Mouse (Mus musculus): Measurements from ENCODE around the gene Slc10a3. TPM values are rescaled to one million over a fixed set of nuclear protein-coding genes. Genes with fewer than 3 reads are reported as not detected.

Gene Slc10a3
- total RNA-seq, 2 experiments from 2014 or later: 2.3 to 2.5 TPM

Other genes with a start within 250 kb of the Slc10a3 start
- not detected for gene Opn1mw, start 245.9 kb downstream of the Slc10a3 start, total RNA-seq (2021)
- 10 to 100 TPM; 74.3 to 75.1 TPM for gene Mecp2, start 238.0 kb downstream of the Slc10a3 start, total RNA-seq (2021)
- not detected for gene Tex28, start 205.5 kb downstream of the Slc10a3 start, total RNA-seq (2021)
- gene Tktl1, start 196.1 kb downstream of the Slc10a3 start, total RNA-seq (2021): not detected
- 100 to 1,000 TPM; 210 to 252 TPM for gene Flna, start 123.5 kb downstream of the Slc10a3 start, total RNA-seq (2021)
- gene Emd, start 118.7 kb downstream of the Slc10a3 start, total RNA-seq (2021): 10 to 100 TPM; 36.0 to 44.7 TPM
- gene Rpl10, start 102.5 kb downstream of the Slc10a3 start, total RNA-seq (2021): 100 to 1,000 TPM; 203 to 222 TPM
- gene Taz, start 91.4 kb downstream of the Slc10a3 start, total RNA-seq (2021): 10 to 100 TPM; 54.6 to 54.7 TPM
- gene Dnase1l1, start 91.0 kb downstream of the Slc10a3 start, total RNA-seq (2021): 1 to 10 TPM; 2.8 to 3.5 TPM
- 100 to 1,000 TPM; 276 to 278 TPM for gene Atp6ap1, start 76.3 kb downstream of the Slc10a3 start, total RNA-seq (2021)
- 100 to 1,000 TPM; 633 to 694 TPM for gene Gdi1, start 68.4 kb downstream of the Slc10a3 start, total RNA-seq (2021)
- gene Fam50a, start 60.3 kb downstream of the Slc10a3 start, total RNA-seq (2021): 10 to 100 TPM; 42.3 to 47.6 TPM
- gene Plxna3, start 44.3 kb downstream of the Slc10a3 start, total RNA-seq (2021): 10 to 100 TPM; 79.2 to 80.1 TPM
- 10 to 100 TPM; 32.2 to 37.2 TPM for gene Lage3, start 19.7 kb downstream of the Slc10a3 start, total RNA-seq (2021)
- gene Ubl4a, start 131 bp downstream of the Slc10a3 start, total RNA-seq (2021): 10 to 100 TPM; 51.9 to 54.7 TPM
- 10 to 100 TPM; 17.0 to 23.0 TPM for gene Fam3a, start 19.9 kb upstream of the Slc10a3 start, total RNA-seq (2021)
- gene Ikbkg, start 19.9 kb upstream of the Slc10a3 start, total RNA-seq (2021): 10 to 100 TPM; 45.4 to 51.6 TPM
- gene G6pdx, start 55.8 kb upstream of the Slc10a3 start, total RNA-seq (2021): 10 to 100 TPM; 35.3 to 36.3 TPM
- gene Gm6880, start 108.0 kb upstream of the Slc10a3 start, total RNA-seq (2021): not detected
- gene Olfr1326-ps1, start 201.5 kb upstream of the Slc10a3 start, total RNA-seq (2021): not detected
- not detected for gene Olfr1325, start 219.3 kb upstream of the Slc10a3 start, total RNA-seq (2021)